Mouse (Mus musculus) naive thymus-derived CD4-positive, alpha-beta T cell, adult 2 months (primary cell): ENCODE results near the gene Cysrt1.
"Not testable (repeated sequence)": the region's sequence is repeated elsewhere in the genome, so short reads cannot be mapped to it uniquely, and the experiment has no call there.

Experiments used
- DNase-seq: peaks from one replicate; pipeline ENCODE4 v3.0.0-alpha.2; 2011; ENCODE audit warnings: low read depth

The Cysrt1 gene

GRCm38 (mm10) chr2:25264851-25265250 lies 22.6 kb upstream of the Cysrt1 start:
- DNase-seq, result no peak

GRCm38 (mm10) chr2:25264286-25264660 lies 22.0 kb upstream of the Cysrt1 start:
- no peak for DNase-seq

- no peak for DNase-seq
Measured at GRCm38 (mm10) chr2:25263623-25264285, 21.5 kb upstream of the Cysrt1 start.

- DNase-seq, result peak; percentile 81
Measured at GRCm38 (mm10) chr2:25262795-25263622, 20.8 kb upstream of the Cysrt1 start.

- DNase-seq, result peak; percentile 95
Measured at GRCm38 (mm10) chr2:25262291-25262767, 20.1 kb upstream of the Cysrt1 start, which contains the start of gene Tprn. TSS of gene Tprn (plus strand) at chr2:25262618.

GRCm38 (mm10) chr2:25261870-25262269 lies 19.6 kb upstream of the Cysrt1 start:
- DNase-seq, result no peak

- DNase-seq, result peak; percentile 68
Measured at GRCm38 (mm10) chr2:25258887-25259286, 16.6 kb upstream of the Cysrt1 start.

- not testable (repeated sequence) for DNase-seq
Measured at GRCm38 (mm10) chr2:25257250-25257649, 15.0 kb upstream of the Cysrt1 start.

- peak; percentile 78 for DNase-seq
Measured at GRCm38 (mm10) chr2:25256443-25257109, 14.3 kb upstream of the Cysrt1 start.

GRCm38 (mm10) chr2:25255284-25255779 lies 13.1 kb upstream of the Cysrt1 start, which contains the start of gene Tmem203:
TSS of gene Tmem203 (plus strand) at chr2:25255439.
- peak; percentile 94 for DNase-seq

GRCm38 (mm10) chr2:25252331-25252730 lies 10.1 kb upstream of the Cysrt1 start:
- DNase-seq, result peak; percentile 61

GRCm38 (mm10) chr2:25246183-25247072 lies 4.2 kb upstream of the Cysrt1 start, which contains the start of gene AL732309.1:
TSS of gene AL732309.1 (minus strand) at chr2:25246863.
- no peak for DNase-seq

GRCm38 (mm10) chr2:25244144-25244543 lies 1.9 kb upstream of the Cysrt1 start:
- DNase-seq, result no peak

- DNase-seq, result no peak
Measured at GRCm38 (mm10) chr2:25243342-25243741, 1.1 kb upstream of the Cysrt1 start.

- DNase-seq, result peak; percentile 45
Measured at GRCm38 (mm10) chr2:25241438-25241775, 845 bp downstream of the Cysrt1 start.

- DNase-seq, result peak; percentile 75
Measured at GRCm38 (mm10) chr2:25240723-25241437, 1.4 kb downstream of the Cysrt1 start.

GRCm38 (mm10) chr2:25240310-25240709 lies 1.9 kb downstream of the Cysrt1 start:
- no peak for DNase-seq

- no peak for DNase-seq
Measured at GRCm38 (mm10) chr2:25239766-25240165, 2.5 kb downstream of the Cysrt1 start.

- DNase-seq, result no peak
Measured at GRCm38 (mm10) chr2:25238106-25238505, 4.1 kb downstream of the Cysrt1 start.

- DNase-seq, result no peak
Measured at GRCm38 (mm10) chr2:25237522-25237921, 4.7 kb downstream of the Cysrt1 start.

GRCm38 (mm10) chr2:25236614-25237013 lies 5.6 kb downstream of the Cysrt1 start, which contains the start of gene Rnf224:
TSS of gene Rnf224 (minus strand) at chr2:25236787.
- no peak for DNase-seq
